Mouse (Mus musculus) myocyte (in vitro differentiated cells): ENCODE measurements at regions not wholly inside any gene's neighbourhood (a gene's known extent, or its start where the extent isn't known, plus 50 kb on each side); places are given as distances from the start of the nearest gene placed in this dataset.

Source experiments
- H3K27me3 ChIP-seq: one replicate; pipeline ENCODE4 v1.6.1; 2011; ENCODE audit not compliant: control insufficient read depth, insufficient read depth, insufficient read length
- H3K36me3 ChIP-seq: one replicate; pipeline ENCODE4 v1.6.1; 2011; ENCODE audit not compliant: control insufficient read depth, insufficient read depth
- H3K4me2 ChIP-seq: one replicate; pipeline ENCODE4 v1.6.1; 2011; ENCODE audit warnings: low read depth, control low read depth
- H3K4me3 ChIP-seq: one replicate; pipeline ENCODE4 v1.5.1; 2011; ENCODE audit warnings: mild to moderate bottlenecking, control low read depth, moderate library complexity
- H3K79me2 ChIP-seq: one replicate; pipeline ENCODE4 v1.6.1; 2011; ENCODE audit not compliant: control insufficient read depth, insufficient read depth
- H3ac ChIP-seq: one replicate; pipeline ENCODE4 v1.6.1; 2011; ENCODE audit not compliant: control insufficient read depth, insufficient read length
- CEBPB ChIP-seq: IDR thresholded peaks from 2 replicates; pipeline ENCODE4 v1.6.1; 2011; ENCODE audit warnings: mild to moderate bottlenecking, moderate library complexity; ENCODE audit not compliant: poor library complexity, insufficient read depth, severe bottlenecking
- E2F4 ChIP-seq: IDR thresholded peaks from one replicate; pipeline ENCODE4 v1.6.1; 2011; ENCODE audit warnings: mild to moderate bottlenecking, control low read depth, moderate library complexity; ENCODE audit not compliant: insufficient read depth
- MAX ChIP-seq: IDR thresholded peaks from one replicate; pipeline ENCODE4 v1.6.1; 2011; ENCODE audit warnings: low read depth, mild to moderate bottlenecking, control low read depth
- MYOD1 ChIP-seq, 3 experiments: IDR thresholded peaks; one replicate each; pipeline ENCODE4 v1.6.1; 2011; ENCODE audit warnings: control low read depth in 2 of 3, low read depth in 2 of 3, mild to moderate bottlenecking in 2 of 3, moderate library complexity in 1 of 3; ENCODE audit not compliant: insufficient read length in 2 of 3, control insufficient read depth in 1 of 3
- MYOG ChIP-seq, 3 experiments: IDR thresholded peaks; one replicate each; pipeline ENCODE4 v1.6.1; 2011; ENCODE audit warnings: control low read depth in 2 of 3, low read depth in 2 of 3, mild to moderate bottlenecking in 2 of 3; ENCODE audit not compliant: insufficient read length in 2 of 3, control insufficient read depth in 1 of 3, insufficient read depth in 1 of 3
- POLR2A ChIP-seq: IDR thresholded peaks from one replicate; pipeline ENCODE4 v1.6.1; 2011; ENCODE audit warnings: low read depth, mild to moderate bottlenecking, control low read depth, moderate library complexity; ENCODE audit not compliant: insufficient read length
- POLR2AphosphoS2 ChIP-seq: IDR thresholded peaks from one replicate; pipeline ENCODE4 v1.6.1; 2011; ENCODE audit warnings: low read depth, control low read depth; ENCODE audit not compliant: insufficient read length
- REST ChIP-seq: IDR thresholded peaks from one replicate; pipeline ENCODE4 v1.6.1; 2011; ENCODE audit warnings: mild to moderate bottlenecking, control low read depth, moderate library complexity; ENCODE audit not compliant: insufficient read depth, insufficient read length
- SRF ChIP-seq: IDR thresholded peaks from one replicate; pipeline ENCODE4 v1.6.1; 2011; ENCODE audit warnings: low read depth; ENCODE audit not compliant: control insufficient read depth, insufficient read length
- TCF12 ChIP-seq: IDR thresholded peaks from one replicate; pipeline ENCODE4 v1.6.1; 2011; ENCODE audit warnings: mild to moderate bottlenecking, control low read depth; ENCODE audit not compliant: poor library complexity, insufficient read depth, severe bottlenecking
- TCF3 ChIP-seq: IDR thresholded peaks from one replicate; pipeline ENCODE4 v1.6.1; 2011; ENCODE audit warnings: low read depth, control low read depth; ENCODE audit not compliant: insufficient read length
- USF1 ChIP-seq: IDR thresholded peaks from one replicate; pipeline ENCODE4 v1.6.1; 2011; ENCODE audit warnings: low read depth, mild to moderate bottlenecking, control low read depth, moderate library complexity

DNA sequence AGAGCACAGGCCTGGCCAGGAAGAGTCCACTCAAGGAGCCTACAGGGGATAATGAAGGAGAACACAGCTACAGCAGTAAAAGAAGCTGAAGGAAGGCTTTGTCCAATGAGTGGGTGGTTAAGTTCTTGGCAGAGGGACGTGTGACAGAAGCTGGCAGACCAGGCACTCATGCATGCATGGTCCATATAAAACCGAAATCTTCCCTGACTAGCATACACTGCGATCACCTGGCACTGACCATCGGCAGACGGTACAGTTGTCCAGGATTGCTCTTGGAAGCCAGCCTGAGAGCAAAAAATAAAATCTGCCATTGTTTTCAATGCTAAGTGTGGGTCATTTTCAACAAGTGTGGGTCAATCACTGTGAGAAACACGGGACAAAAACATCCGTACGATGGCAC is 464.4 kb downstream of the Lrig3 start:
- Histone ChIP-seq H3K79me2 (no peaks in the 10 kb centered on the region), H3ac (no peak overlapping the region), H3K36me3 (no peaks in the 10 kb centered on the region), H3K27me3 (no peaks in the 10 kb centered on the region), H3K4me3 (no peak overlapping the region), H3K4me2 (no peak overlapping the region)
- TF ChIP-seq TCF12 (no peak), POLR2A (no peak), POLR2AphosphoS2 (no peak)

- Histone ChIP-seq H3K27me3 (no peaks in the 10 kb centered on the region), H3ac (no peak overlapping the region), H3K79me2 (no peaks in the 10 kb centered on the region), H3K4me3 (no peak overlapping the region), H3K36me3 (no peaks in the 10 kb centered on the region), H3K4me2 (no peak overlapping the region)
- TF ChIP-seq MYOG (IDR thresholded peaks at IDR 0.05; ENCODE audit: control insufficient read depth in 1 of 3, insufficient read depth in 1 of 3, insufficient read length in 2 of 3, low read depth in 2 of 3), result no peak
- TF ChIP-seq MYOD1 (IDR thresholded peaks at IDR 0.05; ENCODE audit: control insufficient read depth in 1 of 3, insufficient read length in 2 of 3, low read depth in 2 of 3), result no peak
- no peak for TF ChIP-seq SRF
- no peak for TF ChIP-seq TCF3
- TF ChIP-seq USF1, result no peak
- TF ChIP-seq POLR2AphosphoS2, result no peak
- no peak for TF ChIP-seq POLR2A
- TF ChIP-seq CEBPB, result no peak
- no peak for TF ChIP-seq REST
- TF ChIP-seq E2F4, result no peak
- no peak for TF ChIP-seq MAX
- no peak for TF ChIP-seq TCF12
These were observed 463.5 kb downstream of the Lrig3 start for GRCm38 (mm10) chr10:126429502-126429901.

GRCm38 (mm10) chr10:126422066-126422465 is 456.1 kb downstream of the Lrig3 start:
- Histone ChIP-seq H3K79me2 (no peaks in the 10 kb centered on the region), H3K27me3 (no peaks in the 10 kb centered on the region), H3ac (no peak overlapping the region), H3K4me3 (no peak overlapping the region), H3K36me3 (no peaks in the 10 kb centered on the region), H3K4me2 (no peak overlapping the region)
- TF ChIP-seq USF1, result no peak
- no peak for TF ChIP-seq MAX
- TF ChIP-seq SRF, result no peak
- no peak for TF ChIP-seq POLR2AphosphoS2
- no peak for TF ChIP-seq TCF3
- no peak for TF ChIP-seq POLR2A
- no peak for TF ChIP-seq E2F4
- TF ChIP-seq MYOD1 (IDR thresholded peaks at IDR 0.05; ENCODE audit: control insufficient read depth in 1 of 3, insufficient read length in 2 of 3, low read depth in 2 of 3), result no peak
- TF ChIP-seq CEBPB, result no peak

DNA sequence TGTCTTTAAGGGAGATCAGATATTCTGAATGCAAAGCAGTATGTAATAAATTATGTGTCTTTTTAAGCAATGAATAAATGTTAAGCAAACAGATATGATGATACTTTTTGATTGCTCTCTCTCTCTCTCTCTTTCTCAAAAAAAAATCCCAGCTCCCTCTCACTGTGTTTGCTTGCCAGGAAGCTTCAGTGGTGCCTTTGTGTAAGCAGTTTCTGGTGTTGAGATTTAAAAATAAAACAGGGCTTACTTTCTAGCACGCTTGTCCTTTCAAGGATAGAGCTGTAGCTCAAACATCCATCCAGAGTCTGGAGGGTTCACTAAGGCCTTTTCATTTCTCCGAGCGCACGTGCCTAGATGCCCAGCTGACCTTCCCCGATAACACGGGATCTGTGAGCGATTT is 447.8 kb downstream of the Lrig3 start:
- no peaks in the 10 kb centered on the region for H3K36me3 ChIP-seq
- no peak overlapping the region for H3K4me3 ChIP-seq
- H3K27me3 ChIP-seq, result no peaks in the 10 kb centered on the region
- TF ChIP-seq POLR2AphosphoS2 (no peak), TCF12 (no peak), MYOG (IDR thresholded peaks at IDR 0.05; ENCODE audit: control insufficient read depth in 1 of 3, insufficient read depth in 1 of 3, insufficient read length in 2 of 3, low read depth in 2 of 3) (no peak), CEBPB (no peak), MAX (no peak), USF1 (no peak), MYOD1 (IDR thresholded peaks at IDR 0.05; ENCODE audit: control insufficient read depth in 1 of 3, insufficient read length in 2 of 3, low read depth in 2 of 3) (no peak), TCF3 (no peak), POLR2A (no peak), REST (no peak), SRF (no peak), E2F4 (no peak)
- no peaks in the 10 kb centered on the region for H3K79me2 ChIP-seq
- no peak overlapping the region for H3K4me2 ChIP-seq
- H3ac ChIP-seq, result no peak overlapping the region

- Histone ChIP-seq H3K4me3 (no peak overlapping the region), H3K79me2 (no peaks in the 10 kb centered on the region), H3K4me2 (no peak overlapping the region)
These were observed 426.3 kb downstream of the Lrig3 start for GRCm38 (mm10) chr10:126392235-126392634.

More at GRCm38 (mm10) chr10:126392235-126392634, 426.3 kb downstream of the Lrig3 start:
- Histone ChIP-seq H3K36me3 (no peaks in the 10 kb centered on the region), H3K27me3 (no peaks in the 10 kb centered on the region), H3ac (no peak overlapping the region)
- no peak for TF ChIP-seq CEBPB
- TF ChIP-seq POLR2AphosphoS2, result no peak
- no peak for TF ChIP-seq E2F4
- no peak for TF ChIP-seq REST
- TF ChIP-seq USF1, result no peak
- TF ChIP-seq SRF, result no peak
- TF ChIP-seq MAX, result no peak
